Mouse (Mus musculus): ENCODE data around the gene Stk39. TPM values are rescaled to one million over a fixed set of nuclear protein-coding genes. Genes with fewer than 3 reads are reported as not detected.
A peak's percentile ranks its signal among the peaks of the same experiment; 100 is the strongest.

Gene Stk39
- total RNA-seq (2021): 10 to 100 TPM; 63.8 to 79.7 TPM
- long read RNA-seq, experiment 1, transcript Stk39-201 (18 exons, 3,536 nt): major isoform, 60 of 80 reads
- long read RNA-seq, experiment 1, partial matches to known transcripts: 6 of 80 reads
- long read RNA-seq, experiment 1, other reads (novel, unspliced or antisense): 14 of 80 reads
- long read RNA-seq, experiment 2, transcript Stk39-201 (18 exons, 3,536 nt): major isoform, 19 of 34 reads
- long read RNA-seq, experiment 2, partial matches to known transcripts: 3 of 34 reads
- long read RNA-seq, experiment 2, other reads (novel, unspliced or antisense): 11 of 34 reads

- DNase-seq: peak; percentile 91 to 94
Measured at GRCm38 (mm10) chr2:68471759-68472550, at the start of gene Stk39. Gene Stk39, minus strand, starts transcription at chr2:68472268.

- DNase-seq: no peak
Measured at GRCm38 (mm10) chr2:68515409-68515808, 43.3 kb upstream of the Stk39 start.

DNA sequence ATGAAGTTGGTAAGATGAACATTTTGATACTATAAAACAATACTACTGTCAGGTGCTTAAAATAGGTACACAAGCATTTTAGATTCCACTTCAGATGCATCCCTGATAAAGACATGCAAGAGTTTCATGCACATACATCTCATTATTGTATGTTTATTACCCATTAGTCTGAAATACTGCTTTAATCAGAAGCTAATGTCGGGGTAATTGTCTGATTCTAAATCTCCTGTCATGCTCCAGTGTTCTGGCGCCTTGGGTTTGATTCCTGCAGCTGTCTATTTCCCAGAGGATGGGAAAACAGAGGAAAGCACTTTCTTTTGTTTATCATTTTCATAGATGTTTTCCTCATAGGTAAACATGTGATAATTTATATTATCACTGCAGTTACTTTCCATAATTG lies 31.1 kb upstream of the Stk39 start:
- no peak for DNase-seq

DNA sequence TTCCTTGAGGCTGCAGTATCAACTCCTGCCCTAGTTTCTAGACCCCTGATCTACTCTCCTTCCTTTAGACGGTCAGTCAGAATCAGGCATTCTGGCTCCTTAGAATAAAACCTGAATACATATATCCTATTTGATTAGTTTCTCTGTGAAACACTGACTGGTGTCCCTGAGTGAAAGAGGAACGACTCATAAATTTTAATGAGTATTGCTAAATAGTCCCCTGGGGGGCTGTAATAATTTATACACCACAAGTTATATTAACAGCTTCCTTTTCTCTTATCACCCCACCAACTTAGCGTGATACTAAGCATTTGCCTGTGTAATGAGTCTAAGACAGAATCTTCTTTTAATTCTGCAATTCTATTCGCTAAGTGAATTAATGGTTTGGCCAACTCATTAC lies 30.7 kb upstream of the Stk39 start:
- DNase-seq: no peak

DNA sequence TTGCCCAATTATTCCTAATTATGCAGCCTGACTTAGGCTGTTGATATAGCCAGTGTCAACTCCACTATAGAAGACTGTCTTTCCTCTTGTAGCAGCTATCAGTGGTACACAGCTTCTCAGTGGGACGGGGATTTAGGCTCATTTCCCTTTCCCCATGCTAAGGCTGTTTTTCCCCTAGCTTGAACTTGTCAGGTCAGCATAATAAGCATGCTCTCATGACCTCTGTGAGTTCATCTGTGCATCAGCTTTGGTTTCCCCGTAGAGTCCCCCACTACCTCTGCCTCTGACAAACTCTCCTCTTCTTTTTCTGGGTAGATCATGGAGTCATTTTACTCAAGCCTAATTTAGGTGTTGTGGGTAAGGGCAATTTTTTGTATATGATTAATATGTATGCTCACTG lies 30.2 kb upstream of the Stk39 start:
- no peak for DNase-seq

DNA sequence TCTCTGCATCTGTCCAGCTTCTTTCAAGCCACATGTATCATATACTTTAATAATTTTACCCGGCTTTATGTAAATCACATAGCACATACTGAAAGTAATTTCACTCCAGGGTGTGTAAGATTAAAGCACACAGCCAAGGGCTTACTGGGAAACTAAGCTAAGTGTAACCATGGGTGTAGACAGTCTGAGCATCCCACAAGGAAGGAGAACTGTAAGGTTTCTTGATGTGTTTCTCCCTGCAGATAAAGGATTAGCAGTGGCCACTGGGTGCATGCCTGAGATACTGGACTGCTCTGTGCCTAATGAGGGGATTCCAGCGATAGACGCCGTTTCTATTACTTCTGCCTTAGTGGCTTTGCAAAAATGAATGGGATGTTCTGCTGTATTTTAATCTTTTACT lies 14.2 kb upstream of the Stk39 start:
- DNase-seq: no peak

DNA sequence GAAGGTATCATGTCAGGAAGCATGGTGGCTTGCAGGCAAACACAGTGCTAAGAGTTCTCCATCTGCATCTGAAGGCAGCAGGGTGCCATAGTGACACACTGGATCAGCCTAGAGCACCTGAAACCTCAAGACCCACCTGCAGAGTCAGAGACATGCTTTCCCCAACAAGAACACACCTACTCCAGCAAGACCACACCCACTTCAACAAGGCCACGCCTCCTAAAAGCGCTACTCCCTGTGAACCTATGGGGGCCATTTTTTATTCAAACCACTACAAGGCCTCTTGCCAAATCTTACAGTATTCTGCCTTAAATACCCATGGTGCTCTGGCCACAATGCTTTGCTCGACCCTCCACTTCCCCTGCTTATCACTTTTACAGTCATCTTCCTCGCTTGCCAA lies 13.1 kb upstream of the Stk39 start:
- no peak for DNase-seq

- DNase-seq: no peak
Measured at GRCm38 (mm10) chr2:68482896-68483295, 10.8 kb upstream of the Stk39 start.

- no peak for DNase-seq
Measured at GRCm38 (mm10) chr2:68479823-68480222, 7.8 kb upstream of the Stk39 start.

- no peak for DNase-seq
Measured at GRCm38 (mm10) chr2:68472921-68473320, 853 bp upstream of the Stk39 start.

- no peak for DNase-seq
Measured at GRCm38 (mm10) chr2:68472551-68472910, 463 bp upstream of the Stk39 start.

GRCm38 (mm10) chr2:68470891-68471758 lies 943 bp downstream of the Stk39 start:
- DNase-seq: peak; percentile 68 to 77

DNA sequence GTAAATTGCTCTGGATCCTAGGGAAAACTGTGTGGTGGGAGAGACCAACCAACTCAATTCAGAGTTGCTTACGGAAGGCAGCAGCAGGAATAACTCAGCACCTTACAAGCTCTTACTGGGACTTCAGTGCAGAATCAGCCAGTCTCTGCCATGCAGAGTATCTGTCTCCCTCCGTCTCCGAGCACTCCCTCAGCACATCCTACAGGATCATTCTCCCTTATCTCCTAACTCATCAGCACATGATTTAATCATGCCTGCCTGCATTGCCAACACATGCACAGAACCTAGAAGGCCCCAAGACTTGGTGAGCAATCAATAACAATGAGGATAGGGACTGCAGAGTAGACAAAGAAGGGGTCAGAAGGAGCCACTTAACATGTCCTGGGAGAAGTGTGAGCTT lies 2.6 kb downstream of the Stk39 start:
- DNase-seq: no peak

GRCm38 (mm10) chr2:68468698-68469097 lies 3.4 kb downstream of the Stk39 start:
- DNase-seq: peak; percentile 64 to 76

GRCm38 (mm10) chr2:68468259-68468658 lies 3.8 kb downstream of the Stk39 start:
- DNase-seq: no peak

GRCm38 (mm10) chr2:68467085-68467978 lies 4.7 kb downstream of the Stk39 start:
- DNase-seq: no peak

- peak; percentile 53 to 70 for DNase-seq
Measured at GRCm38 (mm10) chr2:68466124-68467070, 5.7 kb downstream of the Stk39 start.

GRCm38 (mm10) chr2:68465266-68466123 lies 6.6 kb downstream of the Stk39 start:
- DNase-seq: no peak

GRCm38 (mm10) chr2:68464456-68464855 lies 7.6 kb downstream of the Stk39 start:
- DNase-seq: no peak
